Mouse (Mus musculus) hindbrain, embryonic 13.5 days (tissue): ENCODE data around the gene Hic2. TPM values are rescaled to one million over a fixed set of nuclear protein-coding genes. Genes with fewer than 3 reads are reported as not detected.

Experiments used
- ATAC-seq: fragments of 200-750 bp; cut with Nextera tagmentation; 2 replicates; pipeline ENCODE4 v1.8.0; 2017; ENCODE audit warnings: moderate TSS enrichment; ENCODE audit not compliant: low FRiP score
- H3K27ac ChIP-seq: fragments of 300-500 bp; sonication (generic); 2 replicates; pipeline ENCODE4 v1.5.1; 2015; ENCODE audit warnings: inconsistent platforms, mild to moderate bottlenecking, moderate library complexity
- H3K27me3 ChIP-seq: fragments of 300-500 bp; sonication (generic); 2 replicates; pipeline ENCODE4 v1.6.1; 2015; ENCODE audit warnings: mild to moderate bottlenecking, inconsistent platforms
- H3K36me3 ChIP-seq: fragments of 300-500 bp; sonication (generic); 2 replicates; pipeline ENCODE4 v1.6.1; 2015; ENCODE audit warnings: mild to moderate bottlenecking, inconsistent platforms
- H3K4me1 ChIP-seq: fragments of 300-500 bp; sonication (generic); replicated peaks from 2 replicates; pipeline ENCODE4 v1.6.1; 2015; ENCODE audit warnings: inconsistent platforms
- H3K4me2 ChIP-seq: fragments of 300-500 bp; sonication (generic); 2 replicates; pipeline ENCODE4 v1.6.1; 2015; ENCODE audit warnings: inconsistent platforms, mild to moderate bottlenecking, moderate library complexity
- H3K4me3 ChIP-seq: fragments of 300-500 bp; sonication (generic); 2 replicates; pipeline ENCODE4 v1.5.1; 2015; ENCODE audit warnings: mild to moderate bottlenecking, inconsistent platforms
- H3K9ac ChIP-seq: fragments of 300-500 bp; sonication (generic); 2 replicates; pipeline ENCODE4 v1.6.1; 2015; ENCODE audit warnings: mild to moderate bottlenecking, inconsistent platforms
- H3K9me3 ChIP-seq: fragments of 300-500 bp; sonication (generic); 2 replicates; pipeline ENCODE4 v1.6.1; 2016; ENCODE audit warnings: inconsistent platforms
- WGBS: fragments of 180-500 bp; shearing (Covaris S2); methylation state at CpG from one replicate; pipeline ENCODE4 v1.1.7; 2015; 5-methylcytosine and 5-hydroxymethylcytosine counted together
- polyA plus RNA-seq: library from polyadenylated mRNA; unstranded; fragments of >200 nt; fragmentation: Nextera tagmentation; extraction: Ambion mirVana; gene quantifications from 2 replicates; pipeline ENCODE4 v1.2.1, GENCODE M21; 2015

The Hic2 gene
- polyA plus RNA-seq, 1 experiment from 2014 or later, result 9.0 TPM

DNA sequence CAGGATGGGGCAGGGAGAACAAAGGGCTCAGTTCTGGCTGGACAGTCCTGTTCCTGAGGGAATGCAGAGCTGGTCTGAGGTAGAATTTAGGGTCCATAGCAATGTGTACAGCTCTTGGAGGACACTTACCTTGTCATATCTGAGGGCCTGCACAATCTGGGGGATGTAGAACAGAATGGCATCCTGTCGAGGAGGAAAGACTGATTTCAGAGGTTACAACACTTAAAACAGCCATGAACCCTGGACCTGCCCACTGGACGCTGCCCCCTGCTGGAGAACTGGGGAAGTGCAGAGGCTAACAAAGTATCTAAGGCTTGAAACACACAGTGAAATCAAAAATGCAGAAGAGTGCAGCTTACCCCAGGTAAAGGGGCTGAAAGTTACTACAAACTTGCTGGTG lies 59.4 kb downstream of the Hic2 start:
- Histone ChIP-seq H3K4me3 (no peak overlapping the region), H3K4me2 (no peak overlapping the region), H3K27me3 (no peaks in the 10 kb centered on the region), H3K27ac (no peak overlapping the region), H3K36me3 (peaks cover 82% of the 10 kb centered on the region), H3K9ac (no peak overlapping the region), H3K4me1 (no peaks in the 10 kb centered on the region), H3K9me3 (no peaks in the 10 kb centered on the region)
- 7% methylated on average over 2 of the region's 2 CpGs for WGBS
- ATAC-seq, result no peak

DNA sequence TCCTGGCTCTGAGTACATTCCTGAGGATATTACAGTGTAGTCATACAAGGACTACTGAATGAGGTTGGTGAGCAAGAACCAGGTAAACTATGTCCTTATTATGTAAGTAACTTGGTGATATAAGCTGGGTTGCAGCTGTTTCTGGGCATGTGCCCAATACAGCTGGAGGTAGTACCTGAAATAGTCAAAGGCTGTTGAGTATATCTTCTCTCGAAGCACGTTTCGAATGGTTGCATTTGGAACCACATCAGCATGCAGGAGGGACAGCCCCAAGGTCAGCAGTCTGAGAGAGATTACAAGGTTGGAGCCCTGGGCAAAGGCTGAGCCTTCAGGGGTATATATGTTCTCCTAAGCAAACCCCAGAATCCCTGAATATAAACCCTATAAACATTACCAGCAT lies 67.4 kb downstream of the Hic2 start:
- Histone ChIP-seq H3K4me1 (no peaks in the 10 kb centered on the region), H3K9me3 (no peaks in the 10 kb centered on the region), H3K4me3 (no peak overlapping the region), H3K27me3 (no peaks in the 10 kb centered on the region), H3K9ac (no peak overlapping the region), H3K36me3 (peaks cover 98% of the 10 kb centered on the region), H3K27ac (no peak overlapping the region), H3K4me2 (no peak overlapping the region)
- no peak for ATAC-seq
- 99% methylated on average over 3 of the region's 3 CpGs for WGBS

DNA sequence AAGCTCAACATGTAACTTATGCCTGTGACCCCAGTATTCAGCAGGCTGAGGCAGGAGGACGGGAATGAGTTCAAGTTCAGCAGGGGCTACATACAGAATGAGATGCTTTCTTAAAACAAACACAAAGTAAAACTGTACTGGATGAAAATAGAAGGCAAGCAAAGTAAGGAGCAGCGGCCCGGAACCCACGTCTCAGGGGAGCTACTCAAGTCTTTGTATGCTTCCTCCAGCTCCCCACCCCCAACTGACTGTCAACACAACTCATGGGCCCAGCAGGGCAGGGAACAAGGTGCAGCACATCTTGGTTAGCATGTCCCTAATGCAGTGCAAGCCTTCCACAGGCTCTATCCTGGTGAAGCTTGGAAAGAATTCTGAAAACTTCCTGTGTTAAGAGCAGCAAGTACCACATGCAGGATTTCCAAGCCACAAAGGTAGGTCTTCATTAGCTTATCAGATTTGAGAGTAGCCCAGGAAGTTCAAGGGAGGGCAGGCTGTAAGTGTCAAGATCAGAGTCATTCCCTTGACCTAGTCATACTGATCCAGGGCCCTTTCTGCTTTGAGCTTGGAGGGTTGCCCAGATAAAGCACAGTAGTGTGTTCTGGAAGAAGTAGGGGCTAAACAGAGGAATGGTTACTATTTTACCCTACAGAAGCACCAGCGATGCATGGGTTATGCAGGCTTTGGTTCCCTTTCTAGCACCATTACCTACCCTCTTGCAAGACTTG lies 70.3 kb downstream of the Hic2 start:
- ATAC-seq, result no peak
- no peaks in the 10 kb centered on the region for H3K9me3 ChIP-seq
- no peak overlapping the region for H3K4me2 ChIP-seq
- no peak overlapping the region for H3K9ac ChIP-seq
- no peaks in the 10 kb centered on the region for H3K27me3 ChIP-seq
- H3K4me3 ChIP-seq, result no peak overlapping the region
- H3K27ac ChIP-seq, result no peak overlapping the region
- peaks cover 97% of the 10 kb centered on the region for H3K36me3 ChIP-seq
- H3K4me1 ChIP-seq, result no peaks in the 10 kb centered on the region
- WGBS, result 84% methylated on average over 5 of the region's 5 CpGs

DNA sequence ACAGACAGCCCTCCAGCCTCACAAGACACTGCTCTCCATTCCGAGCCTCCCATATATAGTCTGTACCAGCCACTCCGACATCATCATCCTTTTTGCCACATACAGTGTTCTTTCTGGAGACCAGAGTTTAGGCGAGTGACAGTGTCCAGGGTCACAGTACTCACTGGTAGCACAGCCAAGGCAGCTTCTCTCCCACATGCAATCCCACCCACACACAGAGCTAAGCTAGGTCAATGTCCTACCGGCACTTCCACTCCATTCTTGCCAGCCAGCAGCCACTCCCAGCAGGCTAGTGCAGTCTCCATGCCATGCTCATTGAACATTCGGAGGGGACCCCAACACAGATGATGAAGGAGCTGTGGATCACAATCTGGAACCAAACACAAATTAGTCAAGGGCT lies 74.1 kb downstream of the Hic2 start:
- no peaks in the 10 kb centered on the region for H3K27me3 ChIP-seq
- H3K4me1 ChIP-seq, result no peaks in the 10 kb centered on the region
- ATAC-seq, result no peak
- no peak overlapping the region for H3K4me2 ChIP-seq
- H3K4me3 ChIP-seq, result no peak overlapping the region
- no peak overlapping the region for H3K27ac ChIP-seq
- H3K9me3 ChIP-seq, result no peaks in the 10 kb centered on the region
- no peak overlapping the region for H3K9ac ChIP-seq
- WGBS, result 91% methylated on average over 5 of the region's 5 CpGs
- H3K36me3 ChIP-seq, result peaks cover 96% of the 10 kb centered on the region

DNA sequence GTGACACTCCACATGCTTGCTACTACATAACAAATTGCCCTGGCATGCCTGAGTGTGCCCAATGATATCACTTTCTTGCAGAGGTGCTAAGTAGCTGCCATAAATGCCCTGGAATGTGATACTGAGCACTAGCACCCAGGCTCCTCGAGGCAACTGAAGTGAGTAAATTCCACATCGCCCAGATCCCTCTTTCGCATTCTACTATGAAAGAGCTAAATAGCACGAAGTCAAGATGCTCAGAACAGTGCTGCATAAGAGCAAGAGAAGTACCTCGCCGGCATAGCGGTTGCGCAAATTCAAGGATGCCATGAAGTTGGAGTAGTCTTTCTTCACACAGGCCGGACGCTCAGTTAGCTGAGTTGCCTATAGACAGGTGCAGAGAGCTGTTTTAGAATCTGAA lies 75.7 kb downstream of the Hic2 start:
- WGBS, result 94% methylated on average over 10 of the region's 10 CpGs
- Histone ChIP-seq H3K4me3 (no peak overlapping the region), H3K4me1 (no peaks in the 10 kb centered on the region), H3K4me2 (no peak overlapping the region), H3K36me3 (peaks cover 96% of the 10 kb centered on the region), H3K9ac (no peak overlapping the region), H3K9me3 (no peaks in the 10 kb centered on the region), H3K27ac (no peak overlapping the region), H3K27me3 (no peaks in the 10 kb centered on the region)
- no peak for ATAC-seq

DNA sequence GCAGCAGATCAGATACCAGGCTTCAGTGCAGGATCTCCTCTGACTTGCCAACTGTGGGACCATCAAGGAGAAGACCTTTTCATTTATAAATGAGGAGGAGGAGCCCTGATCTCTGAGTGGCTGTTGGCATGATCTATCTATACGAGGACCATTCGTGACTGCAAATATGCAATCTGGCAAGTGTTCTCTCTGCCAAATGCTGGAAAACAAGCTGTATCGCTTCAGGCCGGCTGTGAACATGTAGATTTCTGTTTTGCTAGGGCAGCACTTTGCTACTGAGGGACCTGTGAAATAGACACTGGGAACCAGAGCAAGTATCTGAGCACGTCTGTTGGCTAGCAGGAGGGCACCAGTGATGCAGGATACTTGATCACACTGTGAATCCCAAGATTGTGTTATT lies 79.2 kb downstream of the Hic2 start:
- Histone ChIP-seq H3K9me3 (no peaks in the 10 kb centered on the region), H3K9ac (no peak overlapping the region), H3K4me1 (no peaks in the 10 kb centered on the region), H3K27me3 (no peaks in the 10 kb centered on the region), H3K4me3 (no peak overlapping the region), H3K4me2 (no peak overlapping the region), H3K27ac (no peak overlapping the region), H3K36me3 (peaks cover 97% of the 10 kb centered on the region)
- no peak for ATAC-seq
- 97% methylated on average over 5 of the region's 5 CpGs for WGBS

Other genes starting within 250 kb of the Hic2 start
- 119 and 132 TPM in 2 replicates for gene Ypel1, start 163.9 kb upstream of the Hic2 start, polyA plus RNA-seq
- gene Ppil2, start 122.3 kb upstream of the Hic2 start, polyA plus RNA-seq, result 153 and 154 TPM in 2 replicates
- gene 2610318N02Rik, start 108.4 kb upstream of the Hic2 start, polyA plus RNA-seq, result 22.4 and 30.0 TPM in 2 replicates
- 37.8 and 43.4 TPM in 2 replicates for gene Sdf2l1, start 101.2 kb upstream of the Hic2 start, polyA plus RNA-seq
- 32.9 and 34.0 TPM in 2 replicates for gene Ydjc, start 89.0 kb upstream of the Hic2 start, polyA plus RNA-seq
- 1.5 and 2.2 TPM in 2 replicates for gene Ccdc116, start 86.3 kb upstream of the Hic2 start, polyA plus RNA-seq
- gene Ube2l3, start 30.9 kb upstream of the Hic2 start, polyA plus RNA-seq, result 313 and 319 TPM in 2 replicates
- gene Rimbp3, start 25.0 kb upstream of the Hic2 start, polyA plus RNA-seq, result 1.8 and 1.9 TPM in 2 replicates
- 32.6 and 33.3 TPM in 2 replicates for gene Tmem191c, start 42.5 kb downstream of the Hic2 start, polyA plus RNA-seq
- 1.2 and 1.4 TPM in 2 replicates for gene Serpind1, start 97.8 kb downstream of the Hic2 start, polyA plus RNA-seq
- gene Snap29, start 172.4 kb downstream of the Hic2 start, polyA plus RNA-seq, result 22.6 and 23.1 TPM in 2 replicates
- 60.9 and 62.1 TPM in 2 replicates for gene Pi4ka, start 172.7 kb downstream of the Hic2 start, polyA plus RNA-seq
- gene Crkl, start 218.4 kb downstream of the Hic2 start, polyA plus RNA-seq, result 79.1 and 86.2 TPM in 2 replicates